Mouse (Mus musculus) heart, postnatal 0 days (tissue): ENCODE results near the gene Rab19.

Experiments
- CTCF ChIP-seq: IDR thresholded peaks from 2 replicates; pipeline ENCODE4 v1.5.1; 2016; ENCODE audit warnings: antibody characterized with exemption, control low read depth, low read depth
- EP300 ChIP-seq: IDR thresholded peaks from 2 replicates; pipeline ENCODE4 v1.6.1; 2016; ENCODE audit warnings: antibody characterized with exemption, low read depth

GRCm38 (mm10) chr6:39433701-39434100 is 52.7 kb downstream of the Rab19 start:
- TF ChIP-seq CTCF (no peak), EP300 (no peak)
